ENCODE assay signal across 17 mouse cellular contexts in the genomic region with DNA sequence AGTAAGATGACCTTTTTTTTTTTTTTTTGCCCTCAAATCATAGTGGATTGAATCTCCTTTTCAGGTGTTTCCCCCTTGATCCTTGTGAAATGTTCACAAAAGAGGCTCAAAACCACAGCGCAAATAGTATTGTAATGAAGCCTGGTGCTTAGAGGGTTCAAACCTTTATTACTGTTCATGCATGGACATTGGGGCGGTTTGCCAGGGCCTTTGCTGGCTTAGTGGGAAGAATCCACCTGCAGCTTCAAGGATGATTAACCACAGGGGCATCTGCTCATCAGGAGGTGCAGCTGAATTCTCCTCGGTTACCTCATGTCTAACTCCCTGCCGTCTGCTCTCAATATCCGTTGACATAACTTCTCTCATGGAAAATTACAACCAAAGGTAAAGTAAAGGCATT. TPM values are rescaled to one million over a fixed set of nuclear protein-coding genes. Genes with fewer than 3 reads are reported as not detected.
DNase-seq lines count a peak whose midpoint lies in the region; ATAC-seq and TF ChIP-seq lines count a peak whose summit lies in the region.
"Had no signal": no experiment of that assay in that cellular context is flagged by ENCODE, and none has a peak within 500 bp of the region (broad histone marks: within the 10 kb centered on the region; RNA-seq: fewer than 3 reads in every experiment).

No protein-coding gene starts in this region.

- POLR2A ChIA-PET in Patski (lab: Charles Lee): no interaction called here

- peak; percentile 73 for ATAC-seq in Patski
- ATAC-seq: forebrain, embryonic 13.5 days; forebrain, postnatal 0 days; intestine, embryonic 15.5 days had no signal

- CTCF ChIA-PET in Patski (lab: Charles Lee): interaction anchor here (1.5 kb wide), 1 partner anchor 21 kb away, joined by 5 read pairs; the partner anchor contains the start of gene Tctn3

- no peaks in the 10 kb centered on the region for H3K27me3 ChIP-seq in Patski
- H3K27me3 ChIP-seq: embryonic facial prominence, embryonic 13.5 days; forebrain, embryonic 13.5 days; heart, embryonic 12.5 days; intestine, embryonic 15.5 days had no signal

- DNase-seq in cerebellum, adult 8-10 months: peak; percentile 14
- DNase-seq in cerebellum, adult 9-10 months: no peak
- peak; percentile 83 for DNase-seq in Patski (ENCODE audit: low read depth, low spot score)
- peak; percentile 29 for DNase-seq in brain, adult 2 months (ENCODE audit: low read depth, low spot score)
- DNase-seq in cerebellum, postnatal 25 days: peak; percentile 24 to 70
- no peak for DNase-seq in gastrocnemius, adult 8-10 months (ENCODE audit: low spot score in 2 of 2)
- no peak for DNase-seq in ovary, postnatal 36 days (ENCODE audit: low spot score)
- DNase-seq: adrenal gland, adult 8-10 months; adrenal gland, postnatal 36 days; forebrain, postnatal 0 days; gastrocnemius, postnatal 36 days; heart, adult 2 months; kidney, adult 18-20 months had no signal

- in situ Hi-C loops in Patski (cut with MboI; ENCODE audit: low pct_unique_long_range_greater_than_20kb): no loop called here

- TF ChIP-seq CTCF in Patski (IDR thresholded peaks at IDR 0.05): no peak

RNA-seq across cellular contexts. Expression of gene Entpd1, which starts 20.5 kb away (rescaled TPM):
- 0.47 TPM for polyA plus RNA-seq in Patski (2021)
- 1 to 10 TPM; 5.8 to 9.9 (median 8.2) TPM for total RNA-seq in gastrocnemius, adult 8-10 months (2022)

RNA-seq across cellular contexts. Expression of gene Tctn3, which starts 20.6 kb away (rescaled TPM):
- 19.9 TPM for polyA plus RNA-seq in Patski (2021)
- total RNA-seq in gastrocnemius, adult 8-10 months (2022): 1 to 10 TPM; 1.1 to 2.2 (median 1.6) TPM

RNA-seq across cellular contexts. Expression of gene Aldh18a1, which starts 44.4 kb away (rescaled TPM):
- polyA plus RNA-seq in Patski (2021): 73.9 TPM
- total RNA-seq in gastrocnemius, adult 8-10 months (2022): 1 to 10 TPM; 1.4 to 4.0 (median 1.7) TPM

Comparison
In these comparisons a context has a peak if more than half of its experiments do, and no peak if none do; other contexts are left out.
1. DNase-seq: peak in cerebellum, adult 8-10 months (single experiment), Patski (single experiment), brain, adult 2 months (single experiment) and cerebellum, postnatal 25 days (2 of 2); none in cerebellum, adult 9-10 months (single experiment), gastrocnemius, adult 8-10 months (0 of 2) and ovary, postnatal 36 days (single experiment).